Mouse (Mus musculus): ENCODE results near the gene Sptb.

DNA sequence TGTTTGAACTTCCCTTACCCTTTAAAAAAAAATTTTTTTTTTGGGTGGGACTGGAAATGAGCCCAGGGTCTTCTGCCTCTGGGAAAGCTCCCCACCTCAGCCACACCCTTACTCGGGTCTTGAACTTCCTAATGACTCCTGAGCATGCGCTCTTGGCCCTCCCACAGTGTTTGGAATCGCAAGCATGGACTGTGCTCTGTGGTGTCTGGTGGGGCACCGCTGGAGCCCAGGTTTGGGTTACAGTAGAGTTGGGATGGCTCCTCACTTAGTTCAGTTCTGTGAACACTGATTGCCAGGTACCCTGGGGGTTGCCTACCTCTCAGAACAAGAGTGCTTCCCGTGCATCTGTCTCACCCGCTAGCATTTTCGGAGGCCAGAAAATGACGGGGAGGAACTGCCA, 168.9 kb downstream of the Sptb start:
- TF ChIP-seq CTCF (IDR thresholded peaks at IDR 0.05; ENCODE audit: insufficient read depth, low read depth, low read length) (no peak), POLR2A (IDR thresholded peaks at IDR 0.05; ENCODE audit: insufficient read depth, low read depth, low read length) (no peak)

All from olfactory bulb, adult 2 months (tissue).